Comparison of ENCODE assay signal across 8 mouse cellular contexts in the genomic region with DNA sequence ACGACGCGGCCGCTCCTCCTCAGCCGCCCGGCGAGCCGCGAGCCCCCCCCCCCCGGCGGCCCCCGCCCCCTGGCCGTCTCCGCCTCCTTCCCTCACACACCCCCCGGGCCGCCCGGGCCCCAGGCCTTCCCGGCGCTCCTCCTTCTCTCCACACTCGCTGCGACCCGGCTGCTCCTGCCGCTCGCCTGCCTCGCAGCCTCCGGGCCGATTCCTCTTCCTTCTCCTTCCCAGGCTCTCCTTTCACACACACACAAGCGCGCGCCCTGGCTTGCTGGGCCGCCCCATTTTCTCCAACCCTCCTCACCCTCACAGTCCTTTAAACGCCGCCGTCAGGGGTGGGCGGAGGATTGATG. TPM values are rescaled to one million over a fixed set of nuclear protein-coding genes. Genes with fewer than 3 reads are reported as not detected.
DNase-seq lines count a peak whose midpoint lies in the region; ATAC-seq and TF ChIP-seq lines count a peak whose summit lies in the region.

No protein-coding gene starts in this region.

- DNase-seq in lung, adult 2 months, result peak; percentile 76
- no peak for DNase-seq in lung, postnatal 4 days
- no peak for DNase-seq in hindbrain, postnatal 0 days (ENCODE audit: low spot score)
- peak; percentile 70 to 80 for DNase-seq in urinary bladder, postnatal 36 days (ENCODE audit: low spot score in 2 of 2)
- no peak for DNase-seq in right cerebral cortex, adult 18-20 months

- H3K36me3 ChIP-seq in hindbrain, postnatal 0 days (ENCODE audit: insufficient read depth, low read length), result no peaks in the 10 kb centered on the region
- H3K36me3 ChIP-seq in midbrain, embryonic 13.5 days, result peaks cover 15% of the 10 kb centered on the region

- peak; percentile 80; the same call in 1 of the 2 replicates for TF ChIP-seq POLR2A in lung, adult 2 months (IDR thresholded peaks at IDR 0.05; ENCODE audit: borderline replicate concordance, extremely low read depth, low read depth, low read length)
- peak; percentile 90 for TF ChIP-seq POLR2A in embryonic fibroblast, embryonic 13.5 days (IDR thresholded peaks at IDR 0.05; ENCODE audit: low read depth, low read length)

- peak overlapping the region; percentile 94 for H3K9ac ChIP-seq in hindbrain, postnatal 0 days (replicated peaks; ENCODE audit: low read length)
- H3K9ac ChIP-seq in midbrain, embryonic 13.5 days (replicated peaks), result peak overlapping the region; percentile 93

- WGBS in lung, adult 2 months, result 2% methylated on average over 25 of the region's 35 CpGs
- WGBS in hindbrain, postnatal 0 days, result 0% methylated on average over 15 of the region's 35 CpGs
- WGBS in midbrain, embryonic 13.5 days, result under 1% methylated on average over 18 of the region's 35 CpGs

- H3K4me1 ChIP-seq in lung, adult 2 months (ENCODE audit: control insufficient read depth, insufficient read depth, low read length), result peaks cover 6% of the 10 kb centered on the region
- H3K4me1 ChIP-seq in embryonic fibroblast, embryonic 13.5 days (ENCODE audit: control insufficient read depth, insufficient read depth, low read length), result peaks cover 3% of the 10 kb centered on the region; the same call in 1 of the 2 replicates
- H3K4me1 ChIP-seq in hindbrain, postnatal 0 days (ENCODE audit: insufficient read depth, low read length), result peaks cover 10% of the 10 kb centered on the region; the same call in 1 of the 2 replicates
- H3K4me1 ChIP-seq in midbrain, embryonic 13.5 days (replicated peaks), result peaks cover 30% of the 10 kb centered on the region

- no peaks in the 10 kb centered on the region for H3K27me3 ChIP-seq in hindbrain, postnatal 0 days (ENCODE audit: insufficient read depth, low read length)
- H3K27me3 ChIP-seq in midbrain, embryonic 13.5 days, result no peaks in the 10 kb centered on the region

- peak; percentile 8 for ATAC-seq in activated CD4-positive, CD25-positive, alpha-beta regulatory T cell, adult 4 months
- no peak for ATAC-seq in hindbrain, postnatal 0 days
- ATAC-seq in midbrain, embryonic 13.5 days, result peak; percentile 78; the same call in 1 of the 2 replicates

- H3K4me3 ChIP-seq in lung, adult 2 months (replicated peaks; ENCODE audit: extremely low read depth, low read depth, low read length), result peak overlapping the region; percentile 92
- peak overlapping the region; percentile 93 for H3K4me3 ChIP-seq in embryonic fibroblast, embryonic 13.5 days (ENCODE audit: insufficient read depth, low read length)
- H3K4me3 ChIP-seq in hindbrain, postnatal 0 days (ENCODE audit: low read length), result peak overlapping the region; percentile 90
- peak overlapping the region; percentile 84 for H3K4me3 ChIP-seq in midbrain, embryonic 13.5 days (replicated peaks)

- H3K4me2 ChIP-seq in hindbrain, postnatal 0 days (ENCODE audit: low read depth, low read length), result peak overlapping the region; percentile 87
- H3K4me2 ChIP-seq in midbrain, embryonic 13.5 days (replicated peaks), result peak overlapping the region; percentile 78

- TF ChIP-seq CTCF in lung, adult 2 months (IDR thresholded peaks at IDR 0.05; ENCODE audit: insufficient read depth, low read length), result no peak
- no peak for TF ChIP-seq CTCF in embryonic fibroblast, embryonic 13.5 days (IDR thresholded peaks at IDR 0.05; ENCODE audit: borderline replicate concordance, insufficient read depth, low read length)
- no peak for TF ChIP-seq CTCF in hindbrain, postnatal 0 days (IDR thresholded peaks at IDR 0.05; ENCODE audit: low read depth)

- peak overlapping the region; percentile 76 for H3K27ac ChIP-seq in embryonic fibroblast, embryonic 13.5 days (ENCODE audit: insufficient read depth, low read length)
- peak overlapping the region; percentile 99 for H3K27ac ChIP-seq in hindbrain, postnatal 0 days
- peak overlapping the region; percentile 100 for H3K27ac ChIP-seq in midbrain, embryonic 13.5 days

- H3K9me3 ChIP-seq in hindbrain, postnatal 0 days (ENCODE audit: low read length), result no peaks in the 10 kb centered on the region
- no peaks in the 10 kb centered on the region for H3K9me3 ChIP-seq in midbrain, embryonic 13.5 days

RNA-seq across cellular contexts. Expression of a gene that starts 16.0 kb away (rescaled TPM):
- polyA plus RNA-seq in lung, adult 2 months (2012; rRNA removed), result 10.9 and 14.7 TPM in 2 replicates
- polyA plus RNA-seq in activated CD4-positive, CD25-positive, alpha-beta regulatory T cell, adult 4 months (2017; shearing (Covaris generic)), result 10 to 100 TPM; 31.3 to 40.6 TPM
- polyA plus RNA-seq in embryonic fibroblast, embryonic 13.5 days (2011; ENCODE audit: insufficient read length, low read depth, missing spikeins), result 29.0 and 30.3 TPM in 2 replicates
- 42.9 and 43.1 TPM in 2 replicates for total RNA-seq in hindbrain, postnatal 0 days (2014; rRNA removed)
- polyA plus RNA-seq in hindbrain, postnatal 0 days (2015; fragmentation: Nextera tagmentation; extraction: Ambion mirVana), result 32.1 and 34.2 TPM in 2 replicates
- 37.5 and 38.2 TPM in 2 replicates for polyA plus RNA-seq in midbrain, embryonic 13.5 days (2015; fragmentation: Nextera tagmentation; extraction: Ambion mirVana)

Comparison
In these comparisons a context has a peak if more than half of its experiments do, and no peak if none do; other contexts are left out.
1. DNase-seq: peak in lung, adult 2 months (single experiment) and urinary bladder, postnatal 36 days (2 of 2); none in lung, postnatal 4 days (0 of 2), hindbrain, postnatal 0 days (single experiment) and right cerebral cortex, adult 18-20 months (single experiment).
2. Peak in every context shown above with its lines, with median percentiles within 50 percentile points of each other: H3K4me3 ChIP-seq and H3K27ac ChIP-seq.